Mouse (Mus musculus) bone marrow macrophage, adult 2 months (primary cell): ENCODE results near the gene Fam205c.

ENCODE experiments used
- CTCF ChIP-seq: IDR thresholded peaks from 2 replicates; pipeline ENCODE4 v1.5.1; 2012; ENCODE audit warnings: low read depth, mild to moderate bottlenecking, low read length, moderate library complexity
- POLR2A ChIP-seq: IDR thresholded peaks from 2 replicates; pipeline ENCODE4 v1.6.1; 2012; ENCODE audit warnings: mild to moderate bottlenecking, low read depth, low read length, borderline replicate concordance

- no peak for TF ChIP-seq CTCF
- TF ChIP-seq POLR2A, result no peak
These were observed 26.8 kb upstream of the Fam205c start for GRCm38 (mm10) chr4:42900878-42901277.
